Mouse (Mus musculus): ENCODE data around the gene Fcgbp. TPM values are rescaled to one million over a fixed set of nuclear protein-coding genes. Genes with fewer than 3 reads are reported as not detected.
A peak's percentile ranks its signal among the peaks of the same experiment; 100 is the strongest.
"Not testable (repeated sequence)": the region's sequence is repeated elsewhere in the genome, so short reads cannot be mapped to it uniquely, and the experiment has no call there.

Gene Fcgbp
- polyA plus RNA-seq, 1 experiment from 2014 or later: 0.06 TPM

DNA sequence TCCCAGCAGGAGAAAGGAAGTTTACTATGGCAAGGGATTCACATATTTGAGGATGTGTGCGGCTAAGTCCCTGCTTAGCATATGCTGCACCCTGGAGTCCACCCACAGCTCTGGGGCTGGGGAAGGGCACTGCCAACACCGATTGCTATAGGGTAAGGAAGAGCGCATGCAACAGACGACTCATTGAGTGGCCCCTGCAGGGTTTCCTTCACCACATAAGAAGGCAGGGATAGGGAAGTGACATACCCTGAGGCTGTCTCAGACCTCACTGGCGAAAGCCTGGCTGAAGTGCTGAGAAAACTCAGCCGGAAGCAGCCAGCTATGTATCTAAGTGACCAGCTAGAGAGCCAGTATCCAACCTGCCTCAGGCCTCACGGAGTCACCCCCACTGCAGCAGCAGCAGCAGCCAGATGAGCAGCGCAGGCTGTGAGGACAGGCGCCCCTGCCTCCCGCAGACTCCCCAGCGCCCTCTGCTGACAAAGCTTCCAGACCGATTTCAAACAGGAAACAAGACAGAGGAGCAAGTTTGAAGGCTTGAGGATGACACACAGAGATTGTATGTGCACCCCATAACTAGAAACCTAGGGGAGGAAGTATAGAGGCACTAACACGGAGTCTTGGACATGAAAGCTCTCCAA, 80.7 kb downstream of the Fcgbp start:
- peaks cover 17% of the 10 kb centered on the region for H3K27me3 ChIP-seq
- no peak overlapping the region for H3K4me2 ChIP-seq
- no peak overlapping the region for H3K4me3 ChIP-seq
- no peak overlapping the region for H3K27ac ChIP-seq
- no peaks in the 10 kb centered on the region for H3K4me1 ChIP-seq (replicated peaks)
- no peak overlapping the region for H3K9ac ChIP-seq
- no peaks in the 10 kb centered on the region for H3K36me3 ChIP-seq
- ATAC-seq (replicated peaks; ENCODE audit: insufficient number of reproducible peaks, insufficient read depth, low FRiP score, low read depth): no peak
- H3K9me3 ChIP-seq (replicated peaks): no peaks in the 10 kb centered on the region
- 15% methylated on average over 13 of the region's 13 CpGs for WGBS

DNA sequence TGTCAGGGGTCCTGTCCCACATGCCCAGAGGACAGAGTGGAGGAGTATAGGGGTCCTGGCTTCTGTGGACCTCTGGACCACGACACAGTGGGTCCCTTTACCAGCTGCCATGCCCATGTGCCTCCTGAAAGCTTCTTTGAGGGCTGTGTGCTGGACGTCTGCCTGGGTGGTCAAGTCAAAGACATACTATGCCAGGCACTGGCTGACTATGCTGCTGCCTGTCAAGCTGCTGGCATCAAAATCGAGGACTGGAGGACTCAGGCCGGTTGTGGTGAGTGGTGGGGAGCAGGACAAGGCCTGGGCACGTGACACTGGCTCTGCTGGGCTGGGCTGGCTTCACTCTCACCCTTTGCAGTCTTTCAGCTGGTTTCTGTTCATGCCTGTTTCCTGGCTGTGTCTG, 82.6 kb downstream of the Fcgbp start:
- ATAC-seq (replicated peaks; ENCODE audit: insufficient number of reproducible peaks, insufficient read depth, low FRiP score, low read depth); H3K4me3 ChIP-seq; H3K4me1 ChIP-seq (replicated peaks); H3K36me3 ChIP-seq; H3K9ac ChIP-seq; H3K9me3 ChIP-seq (replicated peaks); H3K4me2 ChIP-seq; H3K27ac ChIP-seq: not testable (repeated sequence)
- 28% methylated on average over 5 of the region's 5 CpGs for WGBS
- H3K27me3 ChIP-seq: peaks cover 12% of the 10 kb centered on the region

DNA sequence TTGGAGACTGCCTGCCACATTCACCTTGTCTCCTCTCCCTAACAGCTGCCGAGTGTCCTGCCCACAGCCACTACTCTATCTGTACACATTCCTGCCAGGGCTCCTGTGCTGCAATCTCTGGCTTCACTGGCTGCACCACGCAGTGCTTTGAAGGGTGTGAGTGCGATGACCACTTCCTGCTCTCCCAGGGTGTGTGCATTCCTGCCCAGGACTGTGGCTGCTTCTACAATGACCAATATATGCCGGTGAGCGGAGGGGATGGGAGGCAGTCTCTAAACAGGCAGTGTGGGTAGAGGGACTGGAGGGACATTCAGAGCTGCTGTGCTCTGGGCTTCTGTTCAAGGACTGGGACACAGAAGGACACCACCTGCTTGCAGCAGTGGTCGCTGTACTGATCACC, 88.3 kb downstream of the Fcgbp start:
- no peaks in the 10 kb centered on the region for H3K27me3 ChIP-seq
- no peaks in the 10 kb centered on the region for H3K36me3 ChIP-seq
- H3K9ac ChIP-seq: no peak overlapping the region
- H3K27ac ChIP-seq: no peak overlapping the region
- H3K4me1 ChIP-seq (replicated peaks): no peaks in the 10 kb centered on the region
- WGBS: 28% methylated on average over 6 of the region's 6 CpGs
- no peaks in the 10 kb centered on the region for H3K9me3 ChIP-seq (replicated peaks)
- no peak for ATAC-seq (replicated peaks; ENCODE audit: insufficient number of reproducible peaks, insufficient read depth, low FRiP score, low read depth)
- H3K4me3 ChIP-seq: no peak overlapping the region
- H3K4me2 ChIP-seq: no peak overlapping the region

DNA sequence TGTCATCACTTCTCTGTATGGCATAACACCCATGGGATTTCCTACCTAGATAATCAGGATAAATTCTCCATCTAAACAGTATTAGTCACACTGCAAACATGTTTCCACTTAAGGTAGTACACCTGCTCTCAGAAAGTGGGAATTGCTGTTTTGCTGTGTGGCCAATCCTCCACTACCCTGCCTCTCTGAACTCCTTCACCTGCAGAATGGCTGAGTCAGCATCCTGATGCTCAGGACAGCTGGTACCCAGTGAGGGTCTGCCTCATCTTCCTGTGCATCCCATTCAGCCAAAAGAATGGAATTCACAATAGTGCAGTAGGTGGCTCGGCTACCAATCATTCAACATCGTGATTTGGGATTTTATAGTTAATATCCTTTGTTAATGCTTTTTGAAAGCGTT, 88.9 kb downstream of the Fcgbp start:
- no peak overlapping the region for H3K4me3 ChIP-seq
- H3K36me3 ChIP-seq: no peaks in the 10 kb centered on the region
- WGBS: 74% methylated on average over 3 of the region's 3 CpGs
- no peak overlapping the region for H3K4me2 ChIP-seq
- H3K4me1 ChIP-seq (replicated peaks): no peaks in the 10 kb centered on the region
- no peaks in the 10 kb centered on the region for H3K27me3 ChIP-seq
- H3K9ac ChIP-seq: no peak overlapping the region
- H3K27ac ChIP-seq: no peak overlapping the region
- no peak for ATAC-seq (replicated peaks; ENCODE audit: insufficient number of reproducible peaks, insufficient read depth, low FRiP score, low read depth)
- H3K9me3 ChIP-seq (replicated peaks): no peaks in the 10 kb centered on the region

DNA sequence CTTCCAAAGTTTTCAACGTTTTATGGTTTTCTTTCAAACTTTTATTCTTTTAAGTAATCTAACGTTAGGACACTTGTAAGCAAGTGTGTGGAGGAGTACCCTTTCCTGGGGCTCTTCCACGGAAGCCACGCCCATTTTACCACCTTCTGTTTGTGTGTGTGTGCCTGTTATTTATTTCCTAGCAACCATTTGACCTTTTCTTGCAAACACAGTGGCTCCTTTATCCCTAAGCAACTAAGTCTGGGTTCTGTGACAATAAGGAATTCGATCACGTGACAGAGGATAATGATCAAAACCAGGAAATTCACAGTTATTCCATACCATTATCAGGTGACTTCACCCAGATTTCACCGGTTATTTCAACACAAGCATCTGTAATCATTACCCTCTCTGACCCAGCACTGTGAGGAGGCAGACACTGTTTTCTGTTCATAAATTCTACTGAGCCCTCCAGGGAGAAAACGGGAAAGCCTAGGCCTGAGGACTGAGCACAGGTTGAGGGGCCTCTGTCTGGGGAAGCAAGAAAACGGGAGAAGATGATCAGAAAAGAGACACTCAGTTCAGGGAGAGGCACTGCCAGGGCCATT, 90.2 kb downstream of the Fcgbp start:
- no peak for ATAC-seq (replicated peaks; ENCODE audit: insufficient number of reproducible peaks, insufficient read depth, low FRiP score, low read depth)
- H3K4me1 ChIP-seq (replicated peaks): no peaks in the 10 kb centered on the region
- H3K9me3 ChIP-seq (replicated peaks): no peaks in the 10 kb centered on the region
- H3K4me3 ChIP-seq: no peak overlapping the region
- H3K27ac ChIP-seq: no peak overlapping the region
- H3K9ac ChIP-seq: no peak overlapping the region
- WGBS: 56% methylated on average over 9 of the region's 9 CpGs
- H3K4me2 ChIP-seq: no peak overlapping the region
- no peaks in the 10 kb centered on the region for H3K36me3 ChIP-seq
- H3K27me3 ChIP-seq: no peaks in the 10 kb centered on the region

DNA sequence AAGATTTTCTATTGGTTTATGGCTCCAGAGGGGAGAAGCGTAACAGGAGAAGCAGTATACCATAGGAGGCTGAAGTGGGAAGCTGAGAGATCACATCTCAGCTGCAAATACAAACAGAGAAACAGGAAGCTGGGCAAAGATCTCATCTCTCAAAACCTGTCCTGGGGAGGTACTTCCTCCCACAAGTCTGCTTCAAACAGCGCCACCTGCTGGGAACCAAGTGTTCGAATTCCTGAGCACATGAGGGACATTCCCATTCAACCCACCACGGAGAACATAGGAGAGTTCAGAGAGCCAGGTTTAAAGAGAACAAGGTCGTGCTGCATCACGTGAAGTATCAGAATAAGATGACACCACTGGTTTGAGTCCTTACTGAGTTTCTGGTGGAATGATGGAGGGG, 94.4 kb downstream of the Fcgbp start:
- H3K4me3 ChIP-seq: no peak overlapping the region
- 77% methylated on average over 6 of the region's 6 CpGs for WGBS
- H3K9me3 ChIP-seq (replicated peaks): no peaks in the 10 kb centered on the region
- H3K27me3 ChIP-seq: no peaks in the 10 kb centered on the region
- no peak for ATAC-seq (replicated peaks; ENCODE audit: insufficient number of reproducible peaks, insufficient read depth, low FRiP score, low read depth)
- H3K27ac ChIP-seq: no peak overlapping the region
- H3K4me1 ChIP-seq (replicated peaks): peaks cover 13% of the 10 kb centered on the region
- no peaks in the 10 kb centered on the region for H3K36me3 ChIP-seq
- H3K4me2 ChIP-seq: no peak overlapping the region
- H3K9ac ChIP-seq: no peak overlapping the region

DNA sequence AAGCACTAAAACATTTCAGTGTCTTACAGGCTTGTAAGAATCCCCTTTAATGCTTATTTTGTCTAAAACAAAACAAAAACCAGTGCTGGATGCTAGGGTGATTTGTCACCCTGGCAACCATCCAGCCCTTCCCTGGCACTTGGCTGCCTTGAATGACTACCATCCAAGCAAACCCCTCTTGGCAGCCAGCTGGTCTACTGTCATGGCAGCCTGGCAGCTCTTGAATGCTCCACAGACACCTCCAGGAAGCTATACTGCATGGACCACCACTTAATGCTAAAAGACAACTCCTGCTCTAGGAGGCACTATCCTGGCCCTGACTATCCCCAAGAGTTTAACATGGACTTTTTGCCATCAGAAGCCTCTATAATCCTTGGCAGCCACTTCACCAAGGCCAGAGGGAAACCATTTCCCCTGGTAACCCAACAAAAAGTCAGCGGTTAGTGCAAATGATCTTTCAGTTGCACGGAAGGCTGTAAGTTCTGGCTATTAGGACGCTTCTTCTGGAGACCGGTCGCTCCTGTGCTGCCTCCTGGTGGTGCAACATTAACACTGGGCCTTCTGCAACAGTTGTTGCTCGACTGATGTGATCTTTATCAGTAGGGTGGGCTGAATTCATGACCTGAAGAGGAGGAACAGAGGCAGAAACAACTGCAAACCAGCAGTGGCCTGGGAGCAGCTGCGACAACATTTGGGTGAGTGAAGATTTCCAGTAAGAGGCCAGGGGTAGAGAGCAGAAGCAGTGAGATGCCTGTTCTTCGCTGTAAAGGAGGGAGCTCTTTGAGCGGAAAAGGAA, 97.5 kb downstream of the Fcgbp start:
- WGBS: 8% methylated on average over 9 of the region's 9 CpGs
- ATAC-seq (replicated peaks; ENCODE audit: insufficient number of reproducible peaks, insufficient read depth, low FRiP score, low read depth): no peak
- Histone ChIP-seq H3K4me1 (replicated peaks) (peaks cover 25% of the 10 kb centered on the region), H3K27me3 (no peaks in the 10 kb centered on the region), H3K9me3 (replicated peaks) (no peaks in the 10 kb centered on the region), H3K4me2 (peak overlapping the region; percentile 94), H3K4me3 (peak overlapping the region; percentile 91), H3K27ac (peak overlapping the region; percentile 92), H3K9ac (peak overlapping the region; percentile 86), H3K36me3 (no peaks in the 10 kb centered on the region)

DNA sequence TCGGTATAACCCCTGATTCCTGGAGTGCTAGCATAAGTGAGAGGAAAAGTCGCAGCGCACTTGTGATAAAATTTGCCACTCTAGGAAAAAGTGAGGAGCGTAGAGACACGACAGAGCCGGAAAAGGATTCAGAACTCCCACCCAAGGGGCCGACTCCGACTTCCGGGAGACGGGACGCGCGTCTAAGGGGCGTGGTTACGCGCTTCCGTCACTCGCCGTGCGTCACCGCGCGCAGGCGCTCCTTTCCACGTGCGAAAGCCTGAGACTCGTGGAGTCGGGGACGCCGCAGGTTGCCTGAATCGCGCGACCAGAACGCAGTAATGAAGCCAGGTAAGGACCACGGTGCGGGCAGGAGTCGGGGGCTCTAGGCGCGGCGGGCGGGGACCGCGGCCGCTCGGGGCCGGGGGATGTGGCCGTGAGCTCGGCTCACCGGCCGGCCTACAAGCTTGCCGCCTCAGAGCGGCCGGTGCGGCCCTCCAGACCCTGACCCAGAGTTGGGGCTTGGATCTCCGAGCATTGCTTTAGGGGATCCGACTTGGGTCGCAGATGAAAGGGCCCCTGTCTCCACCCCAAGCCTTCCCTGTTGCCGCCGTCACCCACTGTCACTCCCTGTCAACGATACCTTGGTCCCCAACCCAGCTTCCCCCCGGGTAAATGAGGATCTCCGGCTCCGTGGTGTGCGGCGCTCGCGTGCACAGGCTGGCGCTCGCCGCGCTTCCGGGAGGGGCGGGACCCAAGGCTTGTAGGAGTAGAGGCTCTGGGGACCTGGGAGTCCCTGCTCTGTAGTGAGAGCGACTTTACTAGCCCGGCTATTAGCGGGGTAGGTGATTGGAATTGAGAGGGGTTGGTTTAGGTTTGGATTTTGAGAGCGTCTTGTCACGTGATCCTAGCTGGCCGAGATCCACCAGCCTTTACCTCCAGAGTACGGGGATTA, 98.7 kb downstream of the Fcgbp start, which contains the start of gene Fbl:
Fbl (plus strand) TSS at position 222 of the 934 bp plus-strand sequence.
- ATAC-seq (replicated peaks; ENCODE audit: insufficient number of reproducible peaks, insufficient read depth, low FRiP score, low read depth): peak; percentile 92
- WGBS: under 1% methylated on average over 78 of the region's 80 CpGs

More for the DNA sequence above, 98.7 kb downstream of the Fcgbp start, which contains the start of gene Fbl:
- Histone ChIP-seq H3K9ac (peak within 1 kb of the TSS; percentile 86), H3K4me3 (peak within 1 kb of the TSS; percentile 91), H3K4me1 (replicated peaks) (peaks cover 25% of the 10 kb centered on the region), H3K36me3 (no peaks in the 10 kb centered on the region), H3K27me3 (no peaks in the 10 kb centered on the region), H3K9me3 (replicated peaks) (no peaks in the 10 kb centered on the region), H3K4me2 (peak within 1 kb of the TSS; percentile 94), H3K27ac (peak within 1 kb of the TSS; percentile 92)

Other genes starting within 250 kb of the Fcgbp start
- 4.6 and 5.4 TPM in 2 replicates for gene Zfp59, start 232.6 kb upstream of the Fcgbp start, polyA plus RNA-seq (2015; fragmentation: Nextera tagmentation; extraction: Ambion mirVana)
- 3.4 and 3.8 TPM in 2 replicates for gene Zfp607a, start 213.7 kb upstream of the Fcgbp start, polyA plus RNA-seq (2015; fragmentation: Nextera tagmentation; extraction: Ambion mirVana)
- 6.8 and 7.1 TPM in 2 replicates for gene Zfp974, start 141.8 kb upstream of the Fcgbp start, polyA plus RNA-seq (2015; fragmentation: Nextera tagmentation; extraction: Ambion mirVana)
- 12.3 and 14.3 TPM in 2 replicates for gene Zfp780b, start 92.1 kb upstream of the Fcgbp start, polyA plus RNA-seq (2015; fragmentation: Nextera tagmentation; extraction: Ambion mirVana)
- 1.7 and 1.9 TPM in 2 replicates for gene Zfp850, start 57.1 kb upstream of the Fcgbp start, polyA plus RNA-seq (2015; fragmentation: Nextera tagmentation; extraction: Ambion mirVana)
- 195 and 209 TPM in 2 replicates for gene Psmc4, start 21.1 kb upstream of the Fcgbp start, polyA plus RNA-seq (2015; fragmentation: Nextera tagmentation; extraction: Ambion mirVana)
- 0.03 and 0.10 TPM in 2 replicates for gene 9530053A07Rik, start 58.2 kb downstream of the Fcgbp start, polyA plus RNA-seq (2015; fragmentation: Nextera tagmentation; extraction: Ambion mirVana)
- gene Fbl, start 98.5 kb downstream of the Fcgbp start, polyA plus RNA-seq (2015; fragmentation: Nextera tagmentation; extraction: Ambion mirVana): 67.5 and 76.4 TPM in 2 replicates
- gene Dyrk1b, start 108.2 kb downstream of the Fcgbp start, polyA plus RNA-seq (2015; fragmentation: Nextera tagmentation; extraction: Ambion mirVana): 7.3 and 9.2 TPM in 2 replicates
- 5.2 and 5.9 TPM in 2 replicates for gene Eid2, start 196.6 kb downstream of the Fcgbp start, polyA plus RNA-seq (2015; fragmentation: Nextera tagmentation; extraction: Ambion mirVana)
- gene Eid2b, start 206.5 kb downstream of the Fcgbp start, polyA plus RNA-seq (2015; fragmentation: Nextera tagmentation; extraction: Ambion mirVana): 8.2 and 8.5 TPM in 2 replicates
- not detected in 2 replicates for gene Selenov, start 219.9 kb downstream of the Fcgbp start, polyA plus RNA-seq (2015; fragmentation: Nextera tagmentation; extraction: Ambion mirVana)
- gene Dll3, start 231.0 kb downstream of the Fcgbp start, polyA plus RNA-seq (2015; fragmentation: Nextera tagmentation; extraction: Ambion mirVana): 0.16 and 0.34 TPM in 2 replicates
- 101 and 117 TPM in 2 replicates for gene Timm50, start 240.8 kb downstream of the Fcgbp start, polyA plus RNA-seq (2015; fragmentation: Nextera tagmentation; extraction: Ambion mirVana)